Mouse (Mus musculus) olfactory bulb, adult 2 months (tissue): ENCODE data around the gene Tenm2. TPM values are rescaled to one million over a fixed set of nuclear protein-coding genes. Genes with fewer than 3 reads are reported as not detected.

Experiments
- H3K27ac ChIP-seq: fragments of 200-500 bp; 2 replicates; pipeline ENCODE4 v1.5.1; 2012; ENCODE audit warnings: low read depth, low read length; ENCODE audit not compliant: insufficient read depth
- H3K4me1 ChIP-seq: fragments of 200-500 bp; 2 replicates; pipeline ENCODE4 v1.6.1; 2012; ENCODE audit warnings: low read length; ENCODE audit not compliant: control insufficient read depth, insufficient read depth
- H3K4me3 ChIP-seq: fragments of 200-500 bp; 2 replicates; pipeline ENCODE4 v1.5.1; 2012; ENCODE audit warnings: mild to moderate bottlenecking, low read depth, low read length, moderate library complexity; ENCODE audit not compliant: insufficient read depth
- CTCF ChIP-seq: fragments of 200-500 bp; IDR thresholded peaks from 2 replicates; pipeline ENCODE4 v1.5.1; 2012; ENCODE audit warnings: low read depth, mild to moderate bottlenecking, low read length, moderate library complexity; ENCODE audit not compliant: insufficient read depth
- POLR2A ChIP-seq: fragments of 200-500 bp; IDR thresholded peaks from 2 replicates; pipeline ENCODE4 v1.6.1; 2012; ENCODE audit warnings: mild to moderate bottlenecking, low read depth, low read length, moderate library complexity; ENCODE audit not compliant: insufficient read depth
- WGBS: fragments of 180-500 bp; shearing (Covaris S2); methylation state at CpG from one replicate; pipeline ENCODE4 v1.1.7; 2018; 5-methylcytosine and 5-hydroxymethylcytosine counted together
- polyA plus RNA-seq: library from polyadenylated mRNA; stranded (reverse); fragments of >200 nt; gene quantifications from 2 replicates; pipeline ENCODE4 v1.2.4, GENCODE M21; 2012; ENCODE audit warnings: low replicate concordance; ENCODE audit not compliant: missing spikeins, insufficient read depth, insufficient read length

Tenm2 gene
- polyA plus RNA-seq, 1 experiment = not detected

- TF ChIP-seq POLR2A = no peak
- TF ChIP-seq CTCF = no peak
- WGBS = 96% methylated on average over 3 of the region's 3 CpGs
- H3K27ac ChIP-seq = no peak overlapping the region
- H3K4me1 ChIP-seq = no peaks in the 10 kb centered on the region
- H3K4me3 ChIP-seq = no peak overlapping the region
These were observed 196.5 kb downstream of the Tenm2 start for GRCm38 (mm10) chr11:37039283-37039682.

DNA sequence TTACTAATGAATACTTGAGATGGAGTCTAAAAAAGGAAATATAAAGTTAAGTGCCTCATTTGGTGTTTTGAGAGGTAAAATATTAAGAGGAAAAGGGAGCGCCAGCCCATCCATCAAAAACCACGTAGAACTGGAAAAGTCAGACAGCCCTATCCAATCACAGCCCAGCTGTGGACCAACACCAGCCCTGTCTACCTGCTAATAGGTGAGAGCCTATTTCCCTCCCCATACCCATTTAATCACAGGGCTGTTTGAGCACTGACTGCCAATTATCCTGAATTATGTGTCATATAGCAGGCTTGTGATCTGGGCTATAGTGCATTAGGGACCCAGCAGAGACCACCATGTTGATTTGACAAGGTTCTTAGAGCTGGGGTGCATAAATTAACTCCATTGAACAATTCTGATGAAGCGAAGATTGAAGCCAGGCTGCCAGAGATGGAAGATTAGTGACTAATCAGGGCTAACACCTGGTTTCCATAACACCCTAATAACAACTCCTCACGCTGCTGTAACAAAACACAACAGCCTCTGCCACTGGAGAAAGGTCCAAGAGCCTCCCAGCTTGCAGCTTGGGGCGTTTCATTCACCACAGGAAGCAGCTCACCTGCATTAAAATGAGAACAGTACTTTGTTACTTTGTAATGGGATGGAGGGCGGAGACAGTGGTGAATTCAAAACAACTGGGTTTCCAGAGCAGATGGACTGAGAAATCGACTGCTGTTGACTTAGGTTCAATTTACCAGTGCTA is 204.3 kb downstream of the Tenm2 start:
- Histone ChIP-seq H3K4me3 (no peak overlapping the region), H3K4me1 (no peaks in the 10 kb centered on the region), H3K27ac (no peak overlapping the region)
- TF ChIP-seq CTCF = no peak
- WGBS = 69% methylated on average over 7 of the region's 7 CpGs

- Histone ChIP-seq H3K4me3 (no peak overlapping the region), H3K27ac (no peak overlapping the region), H3K4me1 (no peaks in the 10 kb centered on the region)
- 96% methylated on average over 1 of the region's 1 CpGs for WGBS
- TF ChIP-seq POLR2A (no peak), CTCF (no peak)
These were observed 223.9 kb downstream of the Tenm2 start for GRCm38 (mm10) chr11:37011900-37012299.

GRCm38 (mm10) chr11:37009243-37009642 is 226.5 kb downstream of the Tenm2 start:
- Histone ChIP-seq H3K27ac (no peak overlapping the region), H3K4me3 (no peak overlapping the region), H3K4me1 (no peaks in the 10 kb centered on the region)
- WGBS = 42% methylated on average over 1 of the region's 1 CpGs
- no peak for TF ChIP-seq POLR2A
- TF ChIP-seq CTCF = no peak

- Histone ChIP-seq H3K4me1 (no peaks in the 10 kb centered on the region), H3K4me3 (no peak overlapping the region), H3K27ac (no peak overlapping the region)
- 77% methylated on average over 3 of the region's 3 CpGs for WGBS
- TF ChIP-seq POLR2A = no peak
These were observed 238.1 kb downstream of the Tenm2 start for GRCm38 (mm10) chr11:36997668-36998067.

DNA sequence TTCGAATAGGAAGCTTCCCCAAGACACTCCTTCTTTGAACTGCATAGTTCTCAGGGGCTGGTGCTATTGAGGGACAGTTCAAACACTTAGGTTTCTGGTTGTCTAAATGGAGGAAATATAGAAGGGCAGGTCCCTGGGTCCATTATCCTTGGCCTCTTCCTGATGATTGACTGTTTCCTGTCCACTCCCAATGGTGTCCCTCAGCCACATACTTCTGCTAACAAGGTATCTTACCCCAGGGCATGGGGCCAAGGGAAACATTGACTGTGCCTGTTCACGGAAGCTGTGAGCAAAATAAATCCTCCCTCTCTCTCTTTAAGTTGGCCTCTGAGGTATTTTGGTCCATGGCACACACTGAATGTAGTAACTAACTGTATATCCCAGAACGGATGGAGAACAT is 244.9 kb downstream of the Tenm2 start:
- no peak for TF ChIP-seq POLR2A
- TF ChIP-seq CTCF = no peak
- Histone ChIP-seq H3K27ac (no peak overlapping the region), H3K4me3 (no peak overlapping the region), H3K4me1 (no peaks in the 10 kb centered on the region)
- WGBS = 87% methylated on average over 3 of the region's 3 CpGs

DNA sequence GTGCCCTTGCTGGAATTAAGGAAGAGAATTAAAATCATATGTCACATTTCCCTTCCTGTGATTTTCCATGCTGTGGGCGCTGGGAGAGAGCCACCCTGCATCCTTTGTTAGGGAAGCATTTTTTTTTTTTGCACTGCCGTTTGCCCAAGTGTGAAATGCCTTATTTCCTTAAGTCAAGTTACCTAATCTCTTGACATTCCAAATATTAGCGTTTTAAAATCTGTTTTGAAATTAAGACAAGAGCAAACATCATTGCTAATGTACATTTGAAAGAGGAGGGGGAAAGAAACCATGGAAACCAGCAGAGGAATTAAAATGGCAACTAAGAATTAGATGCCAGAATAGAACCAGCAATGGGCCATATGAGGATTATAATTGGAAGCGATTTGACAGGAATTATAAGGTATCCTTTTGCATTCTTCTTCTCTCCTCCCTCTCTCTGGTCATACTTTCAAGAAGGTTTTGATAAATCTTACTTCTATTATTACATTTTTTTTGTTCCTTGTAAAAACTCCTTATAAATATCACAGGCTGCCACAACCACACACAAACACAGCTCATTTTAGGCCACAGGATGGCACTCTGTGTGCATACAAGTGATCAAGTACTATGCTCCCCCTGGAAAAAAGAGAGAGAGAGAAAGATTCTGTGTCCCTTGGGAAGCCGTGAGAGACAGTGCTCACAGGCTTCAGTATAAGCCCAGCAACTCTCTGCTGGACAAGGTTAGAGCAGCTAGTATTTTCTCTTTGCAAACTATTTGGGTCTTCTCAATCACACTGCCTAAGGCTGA is 246.8 kb downstream of the Tenm2 start:
- no peak overlapping the region for H3K27ac ChIP-seq
- H3K4me3 ChIP-seq = no peak overlapping the region
- TF ChIP-seq POLR2A (no peak), CTCF (no peak)
- H3K4me1 ChIP-seq = no peaks in the 10 kb centered on the region
- WGBS = 32% methylated on average over 5 of the region's 5 CpGs

GRCm38 (mm10) chr11:36974142-36974541 is 261.6 kb downstream of the Tenm2 start:
- no peak overlapping the region for H3K27ac ChIP-seq
- 63% methylated on average over 2 of the region's 2 CpGs for WGBS
- no peaks in the 10 kb centered on the region for H3K4me1 ChIP-seq
- H3K4me3 ChIP-seq = no peak overlapping the region
- TF ChIP-seq POLR2A (no peak), CTCF (no peak)

DNA sequence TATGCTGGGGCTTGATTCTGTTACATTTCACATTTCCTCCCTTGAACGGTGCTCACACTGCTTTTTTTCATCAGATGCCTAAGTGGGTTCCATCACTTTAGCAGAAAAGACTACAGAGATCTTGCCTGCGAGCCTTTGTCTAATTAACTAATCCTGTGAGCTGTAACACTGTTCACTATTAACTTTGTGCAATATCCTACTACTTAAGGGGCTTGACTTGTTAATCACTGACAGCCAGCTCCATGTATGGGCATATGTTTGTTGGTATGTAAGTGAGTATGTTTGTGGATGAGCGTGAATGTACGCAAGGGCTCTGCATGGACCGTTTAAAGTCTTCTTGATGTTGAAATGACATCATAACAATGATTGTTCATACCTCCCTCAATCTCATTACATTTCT is 277.7 kb downstream of the Tenm2 start:
- H3K4me1 ChIP-seq = no peaks in the 10 kb centered on the region
- H3K27ac ChIP-seq = no peak overlapping the region
- 66% methylated on average over 5 of the region's 5 CpGs for WGBS
- TF ChIP-seq POLR2A (no peak), CTCF (no peak)
- H3K4me3 ChIP-seq = no peak overlapping the region
